In genomic region chr15:84600977-84601595, GRCm38 (mm10) we compare ENCODE assay signal across 14 mouse cellular contexts. TPM values are rescaled to one million over a fixed set of nuclear protein-coding genes. Genes with fewer than 3 reads are reported as not detected.
DNase-seq lines count a peak whose midpoint lies in the region; ATAC-seq and TF ChIP-seq lines count a peak whose summit lies in the region.
"Had no signal": no experiment of that assay in that cellular context is flagged by ENCODE, and none has a peak within 500 bp of the region (broad histone marks: within the 10 kb centered on the region; RNA-seq: fewer than 3 reads in every experiment).

No protein-coding gene starts in this region.

- no peak for TF ChIP-seq EP300 in lung, postnatal 0 days (IDR thresholded peaks at IDR 0.05)

- H3K9ac ChIP-seq in hindbrain, embryonic 14.5 days: no peak overlapping the region
- no peak overlapping the region for H3K9ac ChIP-seq in lung, postnatal 0 days (replicated peaks; ENCODE audit: low read depth)
- H3K9ac ChIP-seq in embryonic facial prominence, embryonic 13.5 days: no peak overlapping the region
- H3K9ac ChIP-seq: hindbrain, embryonic 15.5 days; lung, embryonic 15.5 days had no signal

- H3K27ac ChIP-seq in hindbrain, embryonic 14.5 days: peak overlapping the region; percentile 47; the same call in 1 of the 2 replicates
- no peak overlapping the region for H3K27ac ChIP-seq in hindbrain, embryonic 10.5 days
- no peak overlapping the region for H3K27ac ChIP-seq in lung, postnatal 0 days (ENCODE audit: low read length)
- peak overlapping the region; percentile 11; the same call in 1 of the 2 replicates for H3K27ac ChIP-seq in embryonic facial prominence, embryonic 13.5 days
- H3K27ac ChIP-seq: forebrain, embryonic 12.5 days; lung, embryonic 15.5 days had no signal

- DNase-seq in hindbrain, embryonic 14.5 days (ENCODE audit: low spot score): no peak
- DNase-seq in hindbrain, embryonic 10.5 days (ENCODE audit: low spot score): no peak
- DNase-seq in lung, postnatal 0 days (ENCODE audit: low spot score): no peak
- no peak for DNase-seq in lung, postnatal 10 days
- peak; percentile 22 for DNase-seq in ES-CJ7 (ENCODE audit: low read depth, low spot score)
- DNase-seq in left cerebral cortex, adult 9 months (ENCODE audit: low spot score in 2 of 2): no peak
- DNase-seq: cerebellum, adult 18-20 months; kidney, adult 8-10 months had no signal

- peaks cover 7% of the 10 kb centered on the region; the same call in 1 of the 2 replicates for H3K4me1 ChIP-seq in hindbrain, embryonic 14.5 days (replicated peaks; ENCODE audit: control insufficient read depth, insufficient read depth, low read length)
- peaks cover 26% of the 10 kb centered on the region for H3K4me1 ChIP-seq in hindbrain, embryonic 10.5 days (replicated peaks)
- H3K4me1 ChIP-seq in lung, postnatal 0 days (ENCODE audit: insufficient read depth, low read depth, low read length): no peaks in the 10 kb centered on the region
- peaks cover 21% of the 10 kb centered on the region for H3K4me1 ChIP-seq in embryonic facial prominence, embryonic 13.5 days
- H3K4me1 ChIP-seq: lung, embryonic 15.5 days had no signal

- no peaks in the 10 kb centered on the region for H3K36me3 ChIP-seq in hindbrain, embryonic 14.5 days (replicated peaks; ENCODE audit: control insufficient read depth, insufficient read depth)
- no peaks in the 10 kb centered on the region for H3K36me3 ChIP-seq in hindbrain, embryonic 10.5 days
- no peaks in the 10 kb centered on the region for H3K36me3 ChIP-seq in lung, postnatal 0 days (ENCODE audit: insufficient read depth, low read length)
- H3K36me3 ChIP-seq in embryonic facial prominence, embryonic 13.5 days: no peaks in the 10 kb centered on the region
- H3K36me3 ChIP-seq: forebrain, embryonic 12.5 days; hindbrain, embryonic 15.5 days; lung, embryonic 15.5 days had no signal

- no peak for ATAC-seq in hindbrain, embryonic 14.5 days (ENCODE audit: low FRiP score)
- no peak for ATAC-seq in lung, postnatal 0 days
- ATAC-seq in embryonic facial prominence, embryonic 13.5 days (ENCODE audit: insufficient number of reproducible peaks, insufficient read depth, low FRiP score, low TSS enrichment, low read depth): no peak
- ATAC-seq: Patski had no signal

- WGBS in hindbrain, embryonic 14.5 days: 72% methylated on average over 9 of the region's 9 CpGs
- WGBS in hindbrain, embryonic 10.5 days: 76% methylated on average over 9 of the region's 9 CpGs
- WGBS in lung, postnatal 0 days: 61% methylated on average over 9 of the region's 9 CpGs
- 72% methylated on average over 9 of the region's 9 CpGs for WGBS in embryonic facial prominence, embryonic 13.5 days

- no peaks in the 10 kb centered on the region for H3K27me3 ChIP-seq in hindbrain, embryonic 14.5 days (ENCODE audit: control insufficient read depth, insufficient read depth, low read length)
- H3K27me3 ChIP-seq in hindbrain, embryonic 10.5 days (ENCODE audit: insufficient read depth, poor library complexity, severe bottlenecking): no peaks in the 10 kb centered on the region
- no peaks in the 10 kb centered on the region for H3K27me3 ChIP-seq in lung, postnatal 0 days (replicated peaks; ENCODE audit: insufficient read depth, low read length)
- H3K27me3 ChIP-seq in embryonic facial prominence, embryonic 13.5 days: no peaks in the 10 kb centered on the region
- H3K27me3 ChIP-seq: hindbrain, embryonic 15.5 days; lung, embryonic 15.5 days had no signal

- no peak overlapping the region for H3K4me3 ChIP-seq in hindbrain, embryonic 14.5 days (replicated peaks; ENCODE audit: low read length)
- no peak overlapping the region for H3K4me3 ChIP-seq in hindbrain, embryonic 10.5 days
- H3K4me3 ChIP-seq in lung, postnatal 0 days (ENCODE audit: low read depth, low read length): no peak overlapping the region
- H3K4me3 ChIP-seq in embryonic facial prominence, embryonic 13.5 days: no peak overlapping the region
- H3K4me3 ChIP-seq: forebrain, embryonic 12.5 days; hindbrain, embryonic 15.5 days; lung, embryonic 15.5 days; myocyte had no signal

- no peak overlapping the region for H3K4me2 ChIP-seq in hindbrain, embryonic 14.5 days (replicated peaks)
- H3K4me2 ChIP-seq in lung, postnatal 0 days (replicated peaks; ENCODE audit: low read depth, low read length): no peak overlapping the region
- H3K4me2 ChIP-seq in embryonic facial prominence, embryonic 13.5 days: no peak overlapping the region
- H3K4me2 ChIP-seq: forebrain, embryonic 12.5 days; hindbrain, embryonic 15.5 days; lung, embryonic 15.5 days had no signal

- 0 out of 2 replicates have a peak, but pooled peaks have one; percentile 24 for TF ChIP-seq CTCF in lung, postnatal 0 days (IDR thresholded peaks at IDR 0.05)

- H3K9me3 ChIP-seq in hindbrain, embryonic 14.5 days (ENCODE audit: control insufficient read depth, low read length): peaks cover under 1% of the 10 kb centered on the region; the same call in 1 of the 2 replicates
- 0 out of 2 replicates have a peak, but pooled peaks cover 3% of the 10 kb centered on the region for H3K9me3 ChIP-seq in hindbrain, embryonic 10.5 days
- no peaks in the 10 kb centered on the region for H3K9me3 ChIP-seq in lung, postnatal 0 days (ENCODE audit: low read length)
- H3K9me3 ChIP-seq in embryonic facial prominence, embryonic 13.5 days: no peaks in the 10 kb centered on the region
- H3K9me3 ChIP-seq: forebrain, embryonic 12.5 days; hindbrain, embryonic 15.5 days; lung, embryonic 15.5 days had no signal

RNA-seq across cellular contexts. Expression of gene Rtl6, which starts 43.5 kb away (rescaled TPM):
- 37.2 and 40.1 TPM in 2 replicates for polyA plus RNA-seq in hindbrain, embryonic 14.5 days (2014; fragmentation: Nextera tagmentation; extraction: Ambion mirVana)
- 27.2 and 38.2 TPM in 2 replicates for polyA plus RNA-seq in hindbrain, embryonic 10.5 days (2016; fragmentation: Nextera tagmentation; extraction: Ambion mirVana)
- 2.4 and 2.6 TPM in 2 replicates for polyA plus RNA-seq in lung, postnatal 0 days (2015; fragmentation: Nextera tagmentation; extraction: Ambion mirVana)
- 21.6 and 21.9 TPM in 2 replicates for polyA plus RNA-seq in embryonic facial prominence, embryonic 13.5 days (2015; fragmentation: Nextera tagmentation; extraction: Ambion mirVana)

Comparison
In these comparisons a context has a peak if more than half of its experiments do, and no peak if none do; other contexts are left out.
1. H3K27ac ChIP-seq: peak in hindbrain, embryonic 14.5 days (single experiment) and embryonic facial prominence, embryonic 13.5 days (single experiment); none in hindbrain, embryonic 10.5 days (single experiment) and lung, postnatal 0 days (single experiment).